Mouse (Mus musculus): Measurements from ENCODE around the gene Gm10322. TPM values are rescaled to one million over a fixed set of nuclear protein-coding genes. Genes with fewer than 3 reads are reported as not detected.

Gm10322 gene
- polyA plus RNA-seq, 1 experiment from 2014 or later = not detected

- Histone ChIP-seq H3K4me1 (peaks cover 22% of the 10 kb centered on the region), H3K9me3 (no peaks in the 10 kb centered on the region), H3K36me3 (replicated peaks) (peaks cover 8% of the 10 kb centered on the region), H3K27me3 (ENCODE audit: poor library complexity, severe bottlenecking) (no peaks in the 10 kb centered on the region), H3K4me3 (no peak overlapping the region), H3K27ac (no peak overlapping the region)
- 76% methylated on average over 1 of the region's 1 CpGs for WGBS
- DNase-seq (ENCODE audit: extremely low spot score, low spot score) = no peak
Observed at GRCm38 (mm10) chr10:59581826-59582543, 33.9 kb upstream of the Gm10322 start.

GRCm38 (mm10) chr10:59585621-59586020 is 30.2 kb upstream of the Gm10322 start:
- 91% methylated on average over 5 of the region's 5 CpGs for whole genome bisulfite sequencing

GRCm38 (mm10) chr10:59586821-59587220 is 29.0 kb upstream of the Gm10322 start:
- WGBS = 93% methylated on average over 15 of the region's 15 CpGs
- Histone ChIP-seq H3K4me3 (no peak overlapping the region), H3K27ac (no peak overlapping the region), H3K27me3 (ENCODE audit: poor library complexity, severe bottlenecking) (no peaks in the 10 kb centered on the region), H3K4me1 (peaks cover under 1% of the 10 kb centered on the region), H3K36me3 (replicated peaks) (peaks cover 8% of the 10 kb centered on the region), H3K9me3 (no peaks in the 10 kb centered on the region)
- no peak for DNase-seq (ENCODE audit: extremely low spot score, low spot score)

More at GRCm38 (mm10) chr10:59585621-59586020, 30.2 kb upstream of the Gm10322 start:
- DNase-seq (ENCODE audit: extremely low spot score, low spot score) = no peak
- peaks cover 7% of the 10 kb centered on the region for H3K4me1 ChIP-seq
- no peaks in the 10 kb centered on the region for H3K9me3 ChIP-seq
- H3K27ac ChIP-seq = no peak overlapping the region
- H3K36me3 ChIP-seq (replicated peaks) = peaks cover 8% of the 10 kb centered on the region
- H3K27me3 ChIP-seq (ENCODE audit: poor library complexity, severe bottlenecking) = no peaks in the 10 kb centered on the region
- H3K4me3 ChIP-seq = no peak overlapping the region

- peaks cover 3% of the 10 kb centered on the region for H3K36me3 ChIP-seq (replicated peaks)
- H3K4me3 ChIP-seq = no peak overlapping the region
- H3K27me3 ChIP-seq (ENCODE audit: poor library complexity, severe bottlenecking) = no peaks in the 10 kb centered on the region
- 93% methylated on average over 7 of the region's 7 CpGs for WGBS
- H3K27ac ChIP-seq = no peak overlapping the region
- no peaks in the 10 kb centered on the region for H3K9me3 ChIP-seq
- H3K4me1 ChIP-seq = no peaks in the 10 kb centered on the region
- no peak for DNase-seq (ENCODE audit: extremely low spot score, low spot score)
Observed at GRCm38 (mm10) chr10:59588135-59588534, 27.7 kb upstream of the Gm10322 start.

- Histone ChIP-seq H3K27me3 (ENCODE audit: poor library complexity, severe bottlenecking) (no peaks in the 10 kb centered on the region), H3K27ac (no peak overlapping the region), H3K9me3 (no peaks in the 10 kb centered on the region), H3K36me3 (replicated peaks) (no peaks in the 10 kb centered on the region), H3K4me3 (no peak overlapping the region), H3K4me1 (no peaks in the 10 kb centered on the region)
- WGBS = 89% methylated on average over 7 of the region's 7 CpGs
- DNase-seq (ENCODE audit: extremely low spot score, low spot score) = no peak
Observed at GRCm38 (mm10) chr10:59589420-59589819, 26.4 kb upstream of the Gm10322 start.

- no peaks in the 10 kb centered on the region for H3K9me3 ChIP-seq
- DNase-seq (ENCODE audit: extremely low spot score, low spot score) = no peak
Observed at GRCm38 (mm10) chr10:59589856-59590255, 26.0 kb upstream of the Gm10322 start.

GRCm38 (mm10) chr10:59590606-59591005 is 25.3 kb upstream of the Gm10322 start:
- H3K4me1 ChIP-seq = no peaks in the 10 kb centered on the region
- no peaks in the 10 kb centered on the region for H3K36me3 ChIP-seq (replicated peaks)
- 97% methylated on average over 9 of the region's 9 CpGs for WGBS
- no peak overlapping the region for H3K4me3 ChIP-seq
- H3K27ac ChIP-seq = no peak overlapping the region
- no peaks in the 10 kb centered on the region for H3K9me3 ChIP-seq
- DNase-seq (ENCODE audit: extremely low spot score, low spot score) = no peak
- H3K27me3 ChIP-seq (ENCODE audit: poor library complexity, severe bottlenecking) = no peaks in the 10 kb centered on the region

More at GRCm38 (mm10) chr10:59589856-59590255, 26.0 kb upstream of the Gm10322 start:
- Histone ChIP-seq H3K27ac (no peak overlapping the region), H3K4me1 (no peaks in the 10 kb centered on the region), H3K4me3 (no peak overlapping the region), H3K36me3 (replicated peaks) (no peaks in the 10 kb centered on the region), H3K27me3 (ENCODE audit: poor library complexity, severe bottlenecking) (no peaks in the 10 kb centered on the region)
- WGBS = 93% methylated on average over 13 of the region's 13 CpGs

- Histone ChIP-seq H3K27ac (no peak overlapping the region), H3K27me3 (ENCODE audit: poor library complexity, severe bottlenecking) (no peaks in the 10 kb centered on the region), H3K4me3 (no peak overlapping the region), H3K4me1 (no peaks in the 10 kb centered on the region), H3K9me3 (no peaks in the 10 kb centered on the region), H3K36me3 (replicated peaks) (peaks cover 3% of the 10 kb centered on the region; the same call in 1 of the 2 replicates)
- 84% methylated on average over 13 of the region's 13 CpGs for WGBS
- DNase-seq (ENCODE audit: extremely low spot score, low spot score) = no peak
Observed at GRCm38 (mm10) chr10:59593826-59594570, 21.9 kb upstream of the Gm10322 start.

GRCm38 (mm10) chr10:59600516-59600915 is 15.3 kb upstream of the Gm10322 start:
- H3K9me3 ChIP-seq = no peaks in the 10 kb centered on the region

GRCm38 (mm10) chr10:59602043-59602442 is 13.8 kb upstream of the Gm10322 start:
- no peaks in the 10 kb centered on the region for H3K27me3 ChIP-seq (ENCODE audit: poor library complexity, severe bottlenecking)
- no peak overlapping the region for H3K4me3 ChIP-seq
- H3K27ac ChIP-seq = no peak overlapping the region
- H3K36me3 ChIP-seq (replicated peaks) = peaks cover 3% of the 10 kb centered on the region; the same call in 1 of the 2 replicates
- H3K9me3 ChIP-seq = no peaks in the 10 kb centered on the region
- DNase-seq (ENCODE audit: extremely low spot score, low spot score) = no peak
- 81% methylated on average over 8 of the region's 8 CpGs for WGBS
- H3K4me1 ChIP-seq = peaks cover 3% of the 10 kb centered on the region; the same call in 1 of the 2 replicates

More at GRCm38 (mm10) chr10:59600516-59600915, 15.3 kb upstream of the Gm10322 start:
- peaks cover 3% of the 10 kb centered on the region; the same call in 1 of the 2 replicates for H3K4me1 ChIP-seq
- no peak overlapping the region for H3K27ac ChIP-seq
- H3K36me3 ChIP-seq (replicated peaks) = peaks cover 3% of the 10 kb centered on the region; the same call in 1 of the 2 replicates
- no peak overlapping the region for H3K4me3 ChIP-seq
- DNase-seq (ENCODE audit: extremely low spot score, low spot score) = no peak
- 92% methylated on average over 8 of the region's 8 CpGs for WGBS
- no peaks in the 10 kb centered on the region for H3K27me3 ChIP-seq (ENCODE audit: poor library complexity, severe bottlenecking)

GRCm38 (mm10) chr10:59602891-59603290 is 13.0 kb upstream of the Gm10322 start:
- no peaks in the 10 kb centered on the region for H3K36me3 ChIP-seq (replicated peaks)
- no peak overlapping the region for H3K4me3 ChIP-seq
- no peaks in the 10 kb centered on the region for H3K9me3 ChIP-seq
- H3K27me3 ChIP-seq (ENCODE audit: poor library complexity, severe bottlenecking) = no peaks in the 10 kb centered on the region
- peaks cover 6% of the 10 kb centered on the region; the same call in 1 of the 2 replicates for H3K4me1 ChIP-seq
- WGBS = 84% methylated on average over 14 of the region's 14 CpGs
- no peak overlapping the region for H3K27ac ChIP-seq
- no peak for DNase-seq (ENCODE audit: extremely low spot score, low spot score)

- Histone ChIP-seq H3K4me3 (no peak overlapping the region), H3K36me3 (replicated peaks) (no peaks in the 10 kb centered on the region), H3K27me3 (ENCODE audit: poor library complexity, severe bottlenecking) (no peaks in the 10 kb centered on the region), H3K9me3 (no peaks in the 10 kb centered on the region), H3K4me1 (peaks cover 6% of the 10 kb centered on the region; the same call in 1 of the 2 replicates), H3K27ac (no peak overlapping the region)
- DNase-seq (ENCODE audit: extremely low spot score, low spot score) = no peak
- 60% methylated on average over 5 of the region's 5 CpGs for WGBS
Observed at GRCm38 (mm10) chr10:59603843-59604242, 12.0 kb upstream of the Gm10322 start.
